Mouse (Mus musculus) kidney, postnatal 25 days (tissue): ENCODE results near the gene 9130230L23Rik.
"Not testable (repeated sequence)": the region's sequence is repeated elsewhere in the genome, so short reads cannot be mapped to it uniquely, and the experiment has no call there.

Source experiments
- DNase-seq, 2 experiments: peaks; one replicate each; pipeline ENCODE4 v3.0.0; 2021; ENCODE audit warnings: mixed read lengths in 2 of 2

Gene 9130230L23Rik

DNA sequence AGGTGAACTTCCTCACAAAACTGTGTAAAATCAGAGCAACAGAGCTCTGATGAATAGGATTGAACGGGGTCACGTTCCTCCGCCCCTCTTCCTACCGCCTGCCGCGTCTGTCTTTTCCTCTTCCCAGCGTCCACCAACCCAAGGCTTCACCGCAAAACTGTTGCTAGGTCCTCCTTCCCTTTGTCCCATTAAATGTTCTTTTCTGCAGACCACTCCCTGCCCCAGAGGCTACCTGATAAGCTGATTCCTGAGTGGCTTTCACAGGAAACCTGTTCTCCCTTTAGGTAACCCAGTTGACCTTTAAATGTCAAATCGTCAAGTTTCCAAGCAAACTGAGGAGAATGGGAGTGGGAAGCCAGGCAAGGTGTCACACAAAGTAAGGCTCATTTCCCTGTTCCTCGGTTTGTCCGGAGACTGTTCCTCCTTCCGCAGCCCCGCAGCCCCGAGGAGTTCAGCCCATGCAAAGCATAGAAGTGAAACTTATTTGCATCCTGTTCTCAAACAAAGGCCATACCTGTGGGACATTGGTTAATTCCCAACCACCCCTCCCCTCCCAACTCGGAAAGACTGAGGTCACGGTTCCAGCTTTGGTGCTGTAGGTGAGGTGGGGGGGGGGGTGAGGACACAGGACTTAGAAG is 1.1 kb upstream of the 9130230L23Rik start:
- DNase-seq = peak; percentile 54 to 84

DNA sequence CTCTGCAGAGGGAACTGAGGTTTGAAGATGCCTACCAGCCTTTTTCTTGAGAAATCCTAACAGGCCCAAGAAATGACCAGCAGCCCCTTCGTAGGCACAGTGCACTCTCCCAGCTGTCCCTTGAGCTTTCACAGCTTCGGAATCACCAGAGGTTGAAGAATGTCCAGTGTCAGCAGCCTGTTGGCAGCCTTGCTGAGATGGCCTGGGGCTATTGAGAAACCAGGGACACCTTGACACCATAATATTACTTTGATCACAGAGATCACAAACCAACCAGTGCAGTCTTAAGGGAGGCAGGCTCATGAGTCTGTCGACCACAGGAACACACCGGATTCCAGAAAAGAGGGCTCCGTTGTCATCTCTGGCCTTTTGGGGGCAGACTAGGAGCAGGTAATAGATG is 2.9 kb downstream of the 9130230L23Rik start:
- no peak for DNase-seq

DNA sequence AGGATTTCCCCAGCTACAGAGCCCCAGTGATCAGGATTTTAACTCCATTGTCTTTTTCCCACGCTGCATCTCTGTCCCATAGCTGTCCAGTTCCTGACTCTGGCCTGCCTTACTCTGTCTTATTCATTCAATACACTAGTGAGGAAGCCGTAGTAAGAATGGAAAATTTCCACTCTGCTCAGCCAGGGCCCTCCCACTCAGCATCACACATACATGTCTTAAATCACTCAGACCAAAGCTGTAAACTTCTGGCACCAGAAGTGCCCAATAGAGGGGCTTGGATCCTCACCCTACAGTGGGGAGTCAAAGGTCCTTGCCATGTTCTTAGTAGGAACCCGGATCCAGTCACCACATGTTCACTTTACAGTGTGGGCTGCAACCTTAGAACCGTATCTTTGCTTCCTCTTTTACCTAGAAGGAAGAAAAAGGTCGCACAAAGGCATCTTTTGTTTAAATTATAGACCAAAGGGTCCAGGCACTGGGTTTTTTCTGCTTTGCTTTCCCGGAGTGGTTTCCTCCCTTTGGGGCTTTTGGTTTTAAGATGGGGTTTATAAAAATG is 3.4 kb downstream of the 9130230L23Rik start:
- DNase-seq = no peak

DNA sequence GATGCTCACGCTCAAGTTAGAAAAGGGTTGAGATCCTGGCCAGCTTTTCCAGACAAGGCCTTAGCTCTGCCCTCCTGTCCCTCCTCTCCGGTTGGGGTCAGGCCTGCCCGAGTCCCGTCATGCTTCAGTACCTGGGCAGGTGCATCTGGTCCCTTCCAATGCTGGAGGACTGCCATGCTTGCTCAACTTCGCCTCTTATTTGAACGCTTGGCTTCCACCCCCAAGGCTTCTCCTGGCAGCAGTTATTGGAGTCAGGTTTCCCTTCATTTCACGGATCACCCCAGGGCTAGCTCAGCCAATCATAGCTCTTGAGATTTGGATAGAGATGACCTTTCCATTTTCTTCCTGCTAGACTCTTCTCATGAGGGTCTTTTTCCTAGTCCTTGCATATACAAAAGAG is 4.0 kb downstream of the 9130230L23Rik start:
- peak; percentile 87 to 94 for DNase-seq

DNA sequence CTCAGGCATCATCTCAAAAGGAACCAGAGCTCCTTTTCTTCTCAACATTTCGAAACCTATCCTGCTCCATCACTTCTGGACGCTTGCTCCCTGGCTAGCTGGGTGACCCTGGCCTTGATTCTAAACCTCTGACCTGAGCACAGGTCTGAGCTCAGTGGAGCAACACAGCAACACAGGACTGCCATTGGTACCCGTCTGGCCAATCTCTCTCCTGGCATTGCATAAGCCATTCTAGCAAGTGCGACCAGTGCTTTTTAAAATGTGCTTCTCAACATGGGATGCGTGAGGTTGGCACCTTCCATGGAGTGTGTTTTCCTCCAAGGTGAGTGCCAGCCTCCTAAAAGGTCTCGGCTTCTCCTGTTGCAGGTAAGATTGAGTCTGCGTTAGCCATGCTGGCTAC is 5.0 kb downstream of the 9130230L23Rik start:
- no peak for DNase-seq

DNA sequence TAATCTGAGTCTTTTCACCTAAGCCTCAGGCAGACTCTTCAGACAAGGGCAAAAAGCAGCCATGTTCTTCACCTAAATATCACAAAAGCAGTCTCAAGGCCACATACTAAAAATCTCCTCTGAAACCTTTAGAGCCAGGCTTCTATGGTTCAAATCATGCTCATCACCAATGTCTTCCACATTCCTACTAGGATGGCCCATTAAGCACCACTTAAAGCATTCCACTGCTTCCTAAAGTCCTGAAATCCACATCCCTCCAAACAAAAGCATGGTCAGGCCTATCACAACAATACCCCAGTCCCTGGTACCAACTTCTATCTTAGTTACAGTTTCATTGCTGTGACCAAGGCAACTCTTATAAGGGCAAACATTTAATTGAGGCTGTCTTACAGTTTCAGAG is 6.3 kb downstream of the 9130230L23Rik start:
- DNase-seq = no peak

DNA sequence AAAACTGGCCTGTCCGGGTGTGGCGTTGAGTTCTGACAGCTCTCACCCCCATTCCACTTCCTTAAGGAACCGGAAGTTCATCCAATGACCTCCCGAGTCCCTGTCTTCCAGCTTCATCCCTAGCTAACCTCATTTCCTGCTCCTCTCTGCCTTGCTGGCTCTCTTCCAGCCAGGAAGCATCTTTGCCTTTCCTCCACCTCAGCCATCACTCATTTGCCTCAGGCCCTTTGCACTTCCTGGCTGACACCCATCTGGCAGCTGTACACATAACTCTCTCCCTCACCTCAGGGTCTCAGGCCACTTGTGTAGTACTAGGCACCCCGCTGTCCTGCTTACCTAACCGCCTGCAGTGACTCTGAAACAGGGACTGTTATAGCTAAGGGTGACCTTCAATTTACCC is 9.4 kb downstream of the 9130230L23Rik start:
- DNase-seq = peak; percentile 76 to 81

DNA sequence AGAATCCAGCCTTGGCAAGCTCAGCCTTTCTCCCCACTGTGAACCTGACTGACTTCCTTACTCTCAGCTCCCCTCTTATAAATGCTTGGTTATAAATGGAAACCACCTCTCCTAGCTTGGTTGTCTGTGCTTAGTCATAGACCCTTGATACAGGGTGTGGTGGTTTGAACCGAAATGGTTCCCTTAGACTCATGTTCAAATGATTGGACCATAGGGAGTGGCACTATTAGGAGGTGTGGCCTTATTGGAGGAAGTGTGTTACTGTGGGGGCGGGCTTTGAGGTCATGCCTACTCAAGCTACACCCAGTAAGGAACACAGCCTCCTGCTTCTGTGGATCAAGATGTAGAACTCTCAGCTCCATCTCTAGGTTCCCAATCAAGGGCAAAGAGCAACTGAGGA is 12.9 kb downstream of the 9130230L23Rik start:
- no peak for DNase-seq

DNA sequence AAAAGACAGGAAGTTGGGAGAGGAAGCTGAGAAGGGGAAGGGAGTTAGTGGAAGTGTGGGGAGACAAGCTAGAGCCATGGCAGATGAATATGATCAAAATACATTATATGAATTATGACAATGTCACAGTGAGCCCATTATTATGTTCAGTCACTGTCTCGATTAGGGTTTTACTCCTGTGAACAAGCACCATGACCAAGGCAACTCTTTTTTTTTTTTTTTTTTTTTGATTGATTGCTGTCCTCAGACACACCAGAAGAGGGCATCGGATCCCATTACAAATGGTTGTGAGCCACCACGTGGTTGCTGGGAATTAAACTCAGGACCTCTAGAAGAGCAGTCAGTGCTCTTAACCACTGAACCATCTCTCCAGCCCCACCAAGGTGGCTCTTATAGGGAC is 17.1 kb downstream of the 9130230L23Rik start:
- DNase-seq = not testable (repeated sequence)

DNA sequence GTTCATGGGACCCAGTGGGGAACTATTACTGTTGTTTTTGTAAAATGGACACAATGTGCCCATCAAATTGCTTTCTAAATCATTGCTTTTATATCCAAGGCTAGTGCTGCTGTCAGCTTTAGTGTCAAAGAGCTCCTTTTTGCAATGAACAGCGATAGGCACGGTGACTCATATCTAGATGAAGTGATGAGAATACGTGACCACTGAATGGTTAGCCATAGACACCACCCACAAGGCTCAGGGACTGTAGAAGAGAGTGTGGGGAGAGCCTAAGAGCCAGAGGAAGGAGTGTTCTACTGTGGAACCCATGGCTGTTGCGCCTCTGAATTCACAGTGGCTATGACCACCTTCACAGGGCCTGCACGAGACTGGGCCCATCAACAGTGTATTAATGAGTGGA is 17.7 kb downstream of the 9130230L23Rik start:
- no peak for DNase-seq

DNA sequence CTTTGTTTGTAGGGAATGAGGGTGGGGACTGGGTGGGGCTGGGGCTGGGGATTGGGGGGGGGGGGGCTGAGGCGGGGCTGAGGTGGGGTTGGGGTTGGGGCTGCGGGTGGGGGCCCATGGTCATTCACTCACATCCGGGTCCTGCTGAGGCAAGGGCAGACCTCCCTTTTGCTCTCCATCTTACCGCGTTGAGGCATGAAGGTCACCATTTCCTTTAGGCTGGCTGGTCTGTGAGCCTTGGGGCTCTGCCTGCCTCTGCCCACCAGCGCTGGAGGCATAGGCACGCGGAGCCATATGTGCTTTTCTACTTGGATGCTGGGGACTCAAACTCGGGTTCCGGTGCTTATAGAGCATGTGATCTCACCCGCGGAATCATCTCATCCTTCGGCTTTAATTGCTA is 28.4 kb downstream of the 9130230L23Rik start:
- no peak for DNase-seq

DNA sequence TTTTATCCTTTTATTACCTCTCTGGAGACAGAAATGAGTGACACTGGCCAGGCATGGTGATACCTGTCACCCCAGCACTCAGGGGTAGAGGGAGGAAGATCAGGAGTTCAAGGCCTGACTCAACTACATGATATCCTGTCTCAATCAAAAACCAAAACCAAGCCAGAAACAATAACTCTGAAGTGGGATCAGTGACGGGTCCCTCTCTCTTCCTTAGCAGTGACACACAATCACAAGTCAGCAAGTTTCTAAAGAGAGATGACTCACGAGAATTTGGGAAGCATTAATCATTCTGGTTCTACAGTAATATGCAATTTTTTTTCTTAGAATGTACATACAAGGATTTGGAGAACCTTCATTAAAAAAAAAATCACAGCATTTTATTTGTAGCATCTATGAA is 30.9 kb downstream of the 9130230L23Rik start:
- DNase-seq = no peak

DNA sequence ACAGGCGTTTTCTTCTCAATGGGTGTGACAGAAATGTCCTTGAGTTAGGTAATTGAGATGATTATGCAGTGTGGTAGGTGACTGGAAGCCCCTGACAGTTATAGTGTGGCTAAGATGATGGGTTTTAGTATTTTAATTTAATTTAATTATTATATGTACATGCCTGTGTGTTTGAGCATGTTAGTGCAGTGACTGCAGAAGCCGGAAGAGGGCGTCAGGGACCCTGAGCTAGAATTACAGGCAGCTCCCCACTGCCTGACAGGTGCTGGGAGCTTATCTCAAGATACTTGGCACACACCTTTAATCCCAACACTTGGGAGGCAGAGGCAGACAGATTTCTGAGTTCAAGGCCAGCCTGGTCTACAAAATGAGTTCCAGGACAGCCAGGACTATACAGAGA is 36.1 kb downstream of the 9130230L23Rik start:
- DNase-seq = no peak

DNA sequence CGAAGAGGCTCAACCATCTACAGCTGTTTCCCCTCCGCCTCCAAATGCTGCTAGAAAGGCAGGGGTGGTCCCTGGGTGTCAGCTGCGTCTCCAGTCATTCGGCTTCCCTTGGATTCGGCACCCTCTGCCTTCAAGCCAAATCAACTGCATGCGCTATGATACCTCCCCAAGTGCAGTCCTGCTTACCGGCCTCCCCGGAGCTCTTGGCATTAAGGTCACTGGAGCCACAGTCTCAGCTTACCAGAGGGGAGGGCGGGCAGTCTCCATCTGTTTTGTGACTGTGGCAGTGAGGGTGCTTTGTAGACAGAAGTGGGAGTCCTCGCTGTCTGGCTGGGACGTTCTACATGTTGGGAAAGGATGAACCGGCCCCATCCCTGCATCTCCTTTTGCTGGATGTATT is 37.0 kb downstream of the 9130230L23Rik start:
- DNase-seq = no peak

DNA sequence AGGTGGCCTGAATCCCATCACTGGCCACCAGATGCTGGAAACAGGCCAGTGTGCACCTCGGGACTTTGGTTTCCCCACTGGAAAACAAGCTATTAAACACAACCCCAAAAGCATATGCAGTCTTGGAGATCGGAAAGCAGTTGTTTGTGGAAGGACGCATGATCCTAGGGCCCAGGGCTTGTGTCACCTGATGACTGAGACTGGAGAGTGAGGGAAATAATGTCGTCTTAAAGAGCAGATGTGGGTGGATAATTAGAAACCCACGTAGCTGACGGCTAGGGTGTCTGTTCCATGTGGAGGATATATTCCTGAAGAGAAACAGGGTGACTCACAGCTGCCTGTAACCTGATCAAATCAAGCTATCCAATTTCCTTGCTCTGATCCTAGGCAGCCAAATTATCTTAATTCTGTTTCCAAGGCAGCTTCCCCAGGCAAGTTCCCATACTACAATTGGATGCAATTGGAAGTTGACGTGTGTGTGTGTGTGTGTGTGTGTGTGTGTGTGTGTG is 38.3 kb downstream of the 9130230L23Rik start:
- DNase-seq = no peak

DNA sequence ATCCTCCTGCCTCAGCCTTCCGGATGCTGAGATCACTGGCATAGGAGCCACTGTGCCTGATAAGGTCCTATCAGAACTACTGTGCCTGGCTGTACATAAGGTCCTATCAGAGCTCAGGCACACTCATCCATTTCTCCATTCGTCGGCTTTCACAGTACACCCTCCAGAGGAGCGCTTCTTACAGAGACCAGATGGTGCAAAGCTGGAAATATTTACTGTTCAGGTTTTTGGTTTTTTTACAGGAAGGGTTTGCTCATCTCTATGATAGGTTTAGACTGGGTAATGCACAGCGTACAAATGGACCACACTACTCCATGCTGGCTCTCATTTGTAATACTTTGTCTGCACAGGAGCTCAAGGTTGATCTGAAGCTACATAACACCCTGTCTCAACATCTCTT is 40.8 kb downstream of the 9130230L23Rik start:
- DNase-seq = no peak

DNA sequence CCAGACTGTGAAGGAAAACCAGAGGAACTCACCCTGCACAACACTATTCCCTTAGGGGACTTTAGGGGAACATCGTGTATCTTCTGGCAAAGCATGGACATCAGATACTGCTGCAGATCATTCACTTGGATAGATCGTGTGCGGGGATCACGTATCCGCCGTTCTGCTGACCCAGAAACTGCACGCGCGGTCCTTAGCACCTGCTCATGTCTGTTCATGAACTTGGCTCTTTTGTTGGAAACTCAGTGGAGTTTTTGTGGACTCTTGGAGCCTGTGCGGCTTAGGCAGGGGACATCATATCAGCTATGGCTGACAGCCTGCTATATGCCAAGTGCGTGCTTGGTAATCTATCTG is 43.5 kb downstream of the 9130230L23Rik start:
- no peak for DNase-seq

DNA sequence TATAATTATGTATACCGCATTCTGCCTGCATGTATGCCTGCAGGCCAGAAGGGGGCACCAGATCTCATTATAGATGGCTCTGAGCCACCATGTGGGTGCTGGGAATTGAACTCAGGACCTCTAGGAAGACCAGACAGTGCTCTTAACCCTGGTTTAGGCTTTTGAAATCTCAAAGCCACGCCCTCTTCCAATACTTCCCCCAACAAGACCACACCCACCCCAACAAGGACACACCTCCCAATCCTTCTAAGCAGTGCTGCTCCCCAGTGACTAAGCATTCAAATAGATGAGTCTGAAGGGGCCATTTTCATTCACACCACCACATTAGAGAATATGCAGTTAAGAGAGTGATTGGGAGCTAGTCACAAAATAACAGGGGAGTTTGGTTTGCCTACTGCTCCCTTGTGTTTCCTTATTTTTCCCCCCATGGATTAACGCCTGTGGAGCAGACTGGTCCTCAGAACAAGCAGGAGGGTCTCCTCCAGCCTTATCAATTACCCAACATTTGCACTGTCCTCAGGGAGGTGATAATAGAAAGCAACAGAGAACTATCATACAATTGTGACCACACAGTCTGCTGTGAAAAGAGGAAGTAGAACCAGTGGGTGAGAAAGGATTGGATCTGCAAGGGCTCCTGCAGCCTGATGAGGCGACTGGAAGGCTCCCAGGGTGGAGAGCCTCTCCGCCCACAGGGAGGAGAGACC is 44.0 kb downstream of the 9130230L23Rik start:
- no peak for DNase-seq

DNA sequence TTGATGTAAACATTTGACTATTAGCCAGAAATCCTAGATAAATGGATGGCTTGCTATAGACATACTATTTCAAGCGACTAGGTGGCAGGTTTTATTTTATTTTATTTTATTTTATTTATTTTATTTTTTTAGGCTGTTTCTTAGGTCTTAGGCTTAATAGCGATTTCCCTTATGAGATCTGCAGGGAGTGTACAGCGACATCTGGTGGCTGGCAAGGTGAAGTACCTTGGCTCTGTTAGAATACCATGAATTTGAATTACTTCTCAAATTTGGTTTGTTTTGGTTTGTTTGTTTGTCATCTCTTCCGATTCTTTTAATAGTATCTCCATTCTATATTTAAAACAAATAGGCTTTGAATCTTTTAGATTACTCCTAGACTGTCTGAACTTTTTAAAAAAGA is 45.5 kb downstream of the 9130230L23Rik start:
- DNase-seq = peak in 1 of 2 experiments; percentile 52

DNA sequence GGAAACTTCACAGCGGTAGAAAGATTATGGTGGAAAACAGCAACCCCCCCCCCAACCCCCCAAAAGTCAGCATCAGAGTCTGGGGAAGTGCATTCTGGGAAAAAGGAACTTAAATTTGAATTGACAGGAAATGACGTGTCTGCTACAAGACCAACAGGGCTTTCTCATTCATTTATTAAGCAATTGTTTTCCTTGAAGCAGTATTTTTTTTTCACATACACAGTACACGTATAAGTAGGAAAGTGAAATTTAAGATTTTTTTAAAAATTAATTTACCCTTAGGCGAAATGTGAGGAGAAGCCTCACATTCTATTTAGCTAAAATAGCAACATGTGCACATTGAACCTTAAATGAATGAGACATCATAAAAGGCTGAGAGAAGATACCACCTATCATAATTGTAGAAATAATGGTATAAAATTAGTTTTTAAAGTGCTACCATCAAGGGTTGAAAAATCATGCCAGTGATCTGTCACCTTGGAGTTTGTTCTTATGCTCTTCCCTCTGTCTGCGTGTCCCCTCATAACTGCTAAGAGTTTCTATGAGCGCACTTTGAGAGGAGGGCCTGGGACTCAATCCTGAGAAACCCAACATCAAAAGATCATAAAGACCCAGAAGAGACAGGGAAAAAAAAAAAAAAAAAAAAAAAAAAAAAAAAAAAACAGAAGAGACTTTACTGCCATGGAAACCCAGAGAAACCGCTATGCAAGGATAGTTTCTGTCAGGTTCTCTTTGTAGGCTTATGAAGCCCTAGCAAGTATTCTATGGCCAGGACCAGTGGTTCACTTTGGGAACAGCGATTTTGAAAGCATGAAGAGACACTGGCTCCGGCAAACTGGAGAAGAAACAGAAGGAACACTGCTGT is 47.7 kb downstream of the 9130230L23Rik start:
- no peak for DNase-seq

DNA sequence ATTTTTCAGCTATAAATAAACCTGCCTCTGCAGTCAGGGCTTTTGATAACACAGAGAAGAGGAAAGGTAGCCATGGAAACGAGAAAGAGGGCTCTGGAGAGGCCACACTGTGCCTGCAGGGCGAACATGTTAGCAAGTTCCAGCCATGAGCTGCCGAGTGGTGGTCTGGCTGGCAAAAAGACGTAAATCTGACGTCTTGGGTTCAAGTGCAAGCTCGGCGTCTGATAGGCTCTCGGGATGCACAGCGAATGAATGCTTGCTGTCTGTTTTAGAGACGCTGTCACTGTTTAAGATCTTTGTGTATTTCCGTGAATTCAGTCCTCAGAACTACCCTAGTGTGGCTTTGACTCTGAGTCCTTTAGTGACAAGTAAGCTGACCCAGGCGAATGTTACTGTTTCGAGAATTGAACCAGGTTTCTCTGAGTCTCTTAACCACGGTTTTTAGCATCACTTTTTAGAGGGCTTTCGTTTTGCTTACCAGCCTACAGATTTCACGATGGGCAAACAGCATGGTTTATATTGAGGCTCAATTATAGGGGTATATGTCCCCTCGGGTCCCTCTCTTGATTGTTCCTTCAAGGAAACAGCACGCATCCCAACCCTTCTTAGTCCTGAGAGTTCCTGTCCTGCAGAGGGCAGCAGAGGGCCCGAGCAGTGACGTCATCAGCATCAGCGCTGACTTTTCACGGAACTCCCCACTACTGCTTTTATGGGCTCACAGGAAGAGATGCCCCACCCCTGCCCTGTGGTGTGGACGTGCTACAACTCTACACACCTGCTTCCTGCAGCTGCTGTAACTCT is 48.5 kb downstream of the 9130230L23Rik start:
- DNase-seq = peak; percentile 80 to 90
